Mouse (Mus musculus) adrenal gland (tissue): ENCODE data around the gene Gm42420.

Experiments used
- intact Hi-C: fragments of 180-260 bp; cut with DNase I; formaldehyde crosslinking; loops from one replicate; pipeline ENCODE4 v1.15.1; 2025
- long read RNA-seq, 2 experiments: library from polyadenylated mRNA; unstranded; transcript quantifications; one replicate each; pipeline ENCODE4 v2.0.0; 2020; ENCODE audit warnings: borderline replicate concordance in 1 of 2; ENCODE audit not compliant: insufficient replicate concordance in 1 of 2

Gm42420 gene
- long read RNA-seq, experiment 1 = 0 reads
- long read RNA-seq, experiment 2 = 0 reads

- intact Hi-C loops = no loop called here
Measured at GRCm38 (mm10) chr6:39585517-39585916, at the start of gene Gm42420. Gene Gm42420, plus strand, starts transcription at chr6:39585753.

- intact Hi-C loops = no loop called here
Measured at GRCm38 (mm10) chr6:39536621-39537020, 48.9 kb upstream of the Gm42420 start.

- intact Hi-C loops = no loop called here
Measured at GRCm38 (mm10) chr6:39537276-39537675, 48.3 kb upstream of the Gm42420 start.

GRCm38 (mm10) chr6:39538227-39538626, 47.3 kb upstream of the Gm42420 start:
- intact Hi-C loops = no loop called here

GRCm38 (mm10) chr6:39539679-39540155, 45.8 kb upstream of the Gm42420 start:
- intact Hi-C loops = no loop called here

- intact Hi-C loops = no loop called here
Measured at GRCm38 (mm10) chr6:39540563-39540962, 45.0 kb upstream of the Gm42420 start.

- intact Hi-C loops = no loop called here
Measured at GRCm38 (mm10) chr6:39542631-39543597, 42.6 kb upstream of the Gm42420 start.

GRCm38 (mm10) chr6:39543769-39544420, 41.7 kb upstream of the Gm42420 start:
- intact Hi-C loops = no loop called here

- intact Hi-C loops = no loop called here
Measured at GRCm38 (mm10) chr6:39545474-39545873, 40.1 kb upstream of the Gm42420 start.

- intact Hi-C loops = no loop called here
Measured at GRCm38 (mm10) chr6:39548030-39548429, 37.5 kb upstream of the Gm42420 start.

GRCm38 (mm10) chr6:39551981-39552636, 33.4 kb upstream of the Gm42420 start:
- intact Hi-C loops = no loop called here

GRCm38 (mm10) chr6:39554888-39555647, 30.5 kb upstream of the Gm42420 start:
- intact Hi-C loops = loop anchor here (5.0 kb wide), 1 partner anchor 38 kb away; no protein-coding TSS in a partner anchor

- intact Hi-C loops = loop anchor here (5.0 kb wide), 1 partner anchor 38 kb away; no protein-coding TSS in a partner anchor
Measured at GRCm38 (mm10) chr6:39555648-39555945, 30.0 kb upstream of the Gm42420 start.

GRCm38 (mm10) chr6:39556900-39557659, 28.5 kb upstream of the Gm42420 start:
- intact Hi-C loops = loop anchor here (5.0 kb wide), 1 partner anchor 40 kb away; no protein-coding TSS in a partner anchor

- intact Hi-C loops = loop anchor here (5.0 kb wide), 1 partner anchor 40 kb away; no protein-coding TSS in a partner anchor
Measured at GRCm38 (mm10) chr6:39557723-39558261, 27.8 kb upstream of the Gm42420 start, which contains the start of gene Dennd2a. Gene Dennd2a, minus strand, starts transcription at chr6:39557867.

- intact Hi-C loops = loop anchor here (5.0 kb wide), 1 partner anchor 42 kb away; no protein-coding TSS in a partner anchor
Measured at GRCm38 (mm10) chr6:39559276-39559939, 26.1 kb upstream of the Gm42420 start.

- intact Hi-C loops = loop anchor here (2.0 kb wide), 1 partner anchor 100 kb away; no protein-coding TSS in a partner anchor
Measured at GRCm38 (mm10) chr6:39562166-39563015, 23.2 kb upstream of the Gm42420 start.

GRCm38 (mm10) chr6:39567528-39567927, 18.0 kb upstream of the Gm42420 start:
- intact Hi-C loops = no loop called here
